In genomic region chr4:43379601-43380000, GRCm38 (mm10) we compare ENCODE assay signal across 30 mouse cellular contexts. TPM values are rescaled to one million over a fixed set of nuclear protein-coding genes. Genes with fewer than 3 reads are reported as not detected.
"Had no signal": no experiment of that assay in that cellular context is flagged by ENCODE, and none has a peak within 500 bp of the region (broad histone marks: within the 10 kb centered on the region; RNA-seq: fewer than 3 reads in every experiment).

No protein-coding gene starts in this region.

- H3K9ac ChIP-seq: embryonic facial prominence, embryonic 12.5 days; embryonic facial prominence, embryonic 13.5 days; embryonic facial prominence, embryonic 15.5 days; forebrain, embryonic 12.5 days; forebrain, embryonic 13.5 days; forebrain, embryonic 15.5 days; forebrain, postnatal 0 days had no signal

- H3K9me3 ChIP-seq: embryonic facial prominence, embryonic 10.5 days; embryonic facial prominence, embryonic 12.5 days; embryonic facial prominence, embryonic 13.5 days; embryonic facial prominence, embryonic 15.5 days; forebrain, embryonic 10.5 days; forebrain, embryonic 12.5 days; forebrain, embryonic 13.5 days; forebrain, embryonic 15.5 days had no signal

- H3K27ac ChIP-seq: embryonic facial prominence, embryonic 10.5 days; embryonic facial prominence, embryonic 12.5 days; embryonic facial prominence, embryonic 13.5 days; embryonic facial prominence, embryonic 15.5 days; forebrain, embryonic 10.5 days; forebrain, embryonic 12.5 days; forebrain, embryonic 13.5 days; forebrain, embryonic 15.5 days had no signal

- DNase-seq: cerebellum, adult 18-20 months; cerebellum, adult 2 months; cerebellum, adult 8-10 months; cerebellum, postnatal 10 days; cerebellum, postnatal 14 days; cerebellum, postnatal 36 days; embryo, embryonic 11 days; forebrain, postnatal 0 days; gastrocnemius, adult 2 months; gastrocnemius, postnatal 10 days; gastrocnemius, postnatal 14 days; gastrocnemius, postnatal 25 days; gastrocnemius, postnatal 36 days; heart, adult 11 months; heart, adult 18-20 months had no signal

- H3K27me3 ChIP-seq: embryonic facial prominence, embryonic 15.5 days; forebrain, embryonic 13.5 days; forebrain, embryonic 15.5 days had no signal

- H3K4me3 ChIP-seq: embryonic facial prominence, embryonic 10.5 days; embryonic facial prominence, embryonic 12.5 days; embryonic facial prominence, embryonic 13.5 days; embryonic facial prominence, embryonic 15.5 days; erythroblast, embryonic 14.5 days; forebrain, embryonic 10.5 days; forebrain, embryonic 12.5 days; forebrain, embryonic 13.5 days; forebrain, embryonic 15.5 days; gastrocnemius, adult 2 months had no signal

- H3K4me2 ChIP-seq: embryonic facial prominence, embryonic 12.5 days; embryonic facial prominence, embryonic 13.5 days; embryonic facial prominence, embryonic 15.5 days; forebrain, embryonic 12.5 days; forebrain, embryonic 13.5 days; forebrain, embryonic 15.5 days had no signal

- H3K36me3 ChIP-seq: embryonic facial prominence, embryonic 10.5 days; embryonic facial prominence, embryonic 12.5 days; embryonic facial prominence, embryonic 13.5 days; embryonic facial prominence, embryonic 15.5 days; forebrain, embryonic 10.5 days; forebrain, embryonic 12.5 days; forebrain, embryonic 15.5 days had no signal

- ATAC-seq: forebrain, embryonic 13.5 days; forebrain, embryonic 14.5 days; forebrain, embryonic 15.5 days; forebrain, postnatal 0 days had no signal

RNA-seq across cellular contexts. Expression of gene Fam166b, which starts 49.3 kb away (rescaled TPM):
- total RNA-seq: common myeloid progenitor, adult 5-6 weeks; gastrocnemius, adult 18-20 months; gastrocnemius, adult 2 months; gastrocnemius, adult 8-10 months; gastrocnemius, postnatal 10 days; gastrocnemius, postnatal 14 days; gastrocnemius, postnatal 25 days; gastrocnemius, postnatal 36 days; granulocyte monocyte progenitor cell, adult 5-6 weeks had no signal
- polyA plus RNA-seq: embryonic facial prominence, embryonic 10.5 days; embryonic facial prominence, embryonic 11.5 days had no signal
